Mouse (Mus musculus) urinary bladder, adult 18-20 months (tissue): ENCODE measurements around the gene Pno1.
"Not testable (repeated sequence)": the region's sequence is repeated elsewhere in the genome, so short reads cannot be mapped to it uniquely, and the experiment has no call there.

ENCODE experiments used
- DNase-seq, 2 experiments: peaks; one replicate each; pipeline ENCODE4 v3.0.0; 2022; ENCODE audit warnings: low spot score in 2 of 2, mixed read lengths in 2 of 2

Pno1 gene

GRCm38 (mm10) chr11:17211258-17212140 is at the start of gene Pno1:
Pno1 (minus strand) TSS chr11:17211568.
- peak; percentile 87 to 93 for DNase-seq

- DNase-seq, result peak in 1 of 2 experiments; percentile 25
Measured at GRCm38 (mm10) chr11:17257861-17258260, 46.5 kb upstream of the Pno1 start.

DNA sequence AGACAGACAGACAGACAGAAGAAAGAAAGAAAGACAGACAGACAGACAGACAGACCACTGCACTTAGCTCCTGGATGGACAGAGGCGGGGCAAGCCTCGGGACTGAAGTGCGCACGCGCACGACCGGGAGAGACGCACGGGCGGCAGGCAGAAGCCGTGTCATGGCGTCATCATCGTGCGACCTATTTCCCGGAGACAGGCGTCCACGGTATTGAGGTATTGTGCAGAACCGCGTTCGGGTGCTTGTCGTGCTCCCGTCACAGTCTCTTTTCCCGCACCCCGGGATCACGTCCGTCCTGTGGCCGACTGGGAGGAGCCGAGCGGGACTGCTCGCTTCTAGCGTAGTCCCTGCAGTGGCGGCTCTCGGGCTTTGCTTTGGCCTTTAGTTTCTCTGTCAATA is 46.1 kb upstream of the Pno1 start, which contains the start of gene C1d:
Gene C1d (plus strand): TSS at position 137 of the 400 bp plus-strand sequence.
- peak; percentile 88 to 89 for DNase-seq

DNA sequence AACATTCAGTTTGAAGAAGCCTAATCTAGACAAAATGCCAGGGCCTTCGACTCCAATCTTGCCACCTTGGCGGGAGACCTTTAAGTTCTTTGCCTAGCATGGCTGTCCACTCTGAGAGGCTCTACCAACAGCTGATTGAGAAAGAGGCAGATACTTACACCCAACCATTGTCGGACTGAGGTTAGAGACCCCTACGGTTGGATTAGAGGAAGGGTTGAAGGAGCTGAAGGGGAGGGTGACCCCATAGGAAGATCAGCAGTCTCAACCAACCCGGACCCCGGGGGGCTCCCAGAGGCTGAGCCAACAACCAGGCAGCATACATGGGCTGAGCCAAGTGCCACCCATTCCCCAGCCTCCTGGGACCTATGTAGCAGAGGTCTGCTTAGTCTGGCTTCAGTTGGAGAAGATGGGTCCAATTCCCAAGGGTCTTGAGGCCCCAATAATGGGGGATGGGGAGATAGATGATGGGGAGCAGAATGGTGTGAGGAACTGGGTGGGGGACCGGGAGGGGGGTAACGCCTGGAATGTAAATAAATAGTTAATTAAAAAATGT is 45.5 kb upstream of the Pno1 start:
- no peak for DNase-seq

- DNase-seq, result no peak
Measured at GRCm38 (mm10) chr11:17248715-17249114, 37.3 kb upstream of the Pno1 start.

- DNase-seq, result not testable (repeated sequence)
Measured at GRCm38 (mm10) chr11:17238598-17238997, 27.2 kb upstream of the Pno1 start.

GRCm38 (mm10) chr11:17236449-17237037 is 25.2 kb upstream of the Pno1 start:
- DNase-seq, result no peak

- DNase-seq, result no peak
Measured at GRCm38 (mm10) chr11:17232792-17233191, 21.4 kb upstream of the Pno1 start.

DNA sequence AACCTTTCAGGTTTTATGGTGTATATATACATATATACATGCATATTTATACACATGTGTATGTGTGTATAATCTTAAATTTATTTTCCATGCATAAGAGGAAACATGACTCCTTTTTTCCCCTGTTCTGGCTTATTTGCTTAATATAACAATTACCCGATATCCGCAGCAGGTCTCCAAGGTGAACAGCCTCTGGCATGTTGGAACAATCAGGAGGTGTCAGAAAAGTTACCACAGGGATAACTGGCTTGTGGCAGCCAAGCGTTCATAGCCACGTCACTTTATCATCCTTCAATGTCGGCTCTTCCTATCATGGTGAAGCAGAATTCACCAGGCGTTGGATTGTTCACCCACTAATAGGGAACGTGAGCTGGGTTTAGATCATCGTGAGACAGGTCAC is 9.8 kb upstream of the Pno1 start:
- no peak for DNase-seq

DNA sequence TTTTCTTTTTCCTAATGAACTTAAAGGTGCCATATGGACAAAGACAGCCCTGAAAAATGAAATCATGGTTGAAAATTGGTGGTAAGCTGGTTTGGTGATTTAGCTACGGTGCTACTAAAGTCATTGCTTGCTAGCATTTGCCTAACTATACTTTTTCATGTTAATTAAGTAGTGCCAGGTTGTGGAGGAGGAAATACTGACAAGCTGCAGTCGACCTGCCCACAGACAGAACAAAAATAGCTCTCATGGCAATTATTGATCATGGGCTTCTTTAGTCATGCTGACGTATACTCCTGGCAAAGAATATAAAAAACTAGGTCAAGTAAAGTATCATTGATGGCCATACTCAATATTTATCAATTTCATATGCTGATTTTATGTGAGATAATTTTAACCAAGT is 4.1 kb upstream of the Pno1 start:
- DNase-seq, result no peak

DNA sequence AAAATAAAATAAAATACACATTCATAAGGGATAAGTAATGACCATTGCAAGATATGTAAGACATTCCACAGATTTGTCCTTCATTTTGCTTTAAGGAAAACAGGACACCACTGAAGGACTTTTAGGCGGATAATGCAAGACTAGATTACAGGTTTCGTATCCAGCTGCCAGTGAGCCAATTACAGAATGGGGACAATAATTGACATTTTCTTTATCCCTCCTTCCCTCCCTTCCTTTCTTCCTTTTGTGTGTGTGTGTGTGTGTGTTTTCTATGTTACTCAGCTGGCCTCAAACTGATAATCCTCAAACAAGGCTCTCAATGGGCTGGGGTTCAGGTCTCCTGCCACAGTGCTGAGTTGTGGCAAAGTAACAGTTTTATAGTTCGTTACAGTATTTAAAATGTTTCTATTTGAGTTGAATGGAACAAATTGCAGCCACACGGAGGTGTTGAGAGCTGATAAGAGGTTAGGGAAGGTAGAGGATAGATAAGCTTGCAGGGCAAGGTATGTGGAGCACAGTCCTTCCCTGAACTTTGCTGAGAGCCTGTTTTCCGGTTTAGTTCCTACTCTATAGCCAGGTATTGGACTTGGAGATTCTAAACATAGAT is 1.6 kb upstream of the Pno1 start:
- no peak for DNase-seq

- DNase-seq, result no peak
Measured at GRCm38 (mm10) chr11:17212141-17212495, 750 bp upstream of the Pno1 start.

DNA sequence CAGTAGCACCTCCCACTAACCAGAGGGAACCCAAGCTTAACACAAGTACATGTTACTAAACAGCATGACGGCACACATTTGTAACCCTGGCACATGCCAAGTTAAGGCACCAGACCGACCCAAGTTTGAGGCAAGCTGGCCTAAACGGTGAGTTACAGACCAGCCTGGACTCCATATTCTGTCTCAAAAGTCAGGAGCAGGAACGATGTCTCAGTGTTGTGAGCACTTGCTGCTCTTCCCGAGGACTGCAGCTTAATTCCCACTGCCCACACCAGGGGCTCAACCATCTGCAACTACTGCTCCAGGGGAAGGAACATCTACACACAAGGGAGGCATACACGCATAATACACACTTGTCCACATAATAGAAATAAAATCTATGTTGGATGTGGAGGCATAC is 8.9 kb downstream of the Pno1 start:
- no peak for DNase-seq

- no peak for DNase-seq
Measured at GRCm38 (mm10) chr11:17200936-17201335, 10.4 kb downstream of the Pno1 start.

- no peak for DNase-seq
Measured at GRCm38 (mm10) chr11:17199840-17200501, 11.4 kb downstream of the Pno1 start.

DNA sequence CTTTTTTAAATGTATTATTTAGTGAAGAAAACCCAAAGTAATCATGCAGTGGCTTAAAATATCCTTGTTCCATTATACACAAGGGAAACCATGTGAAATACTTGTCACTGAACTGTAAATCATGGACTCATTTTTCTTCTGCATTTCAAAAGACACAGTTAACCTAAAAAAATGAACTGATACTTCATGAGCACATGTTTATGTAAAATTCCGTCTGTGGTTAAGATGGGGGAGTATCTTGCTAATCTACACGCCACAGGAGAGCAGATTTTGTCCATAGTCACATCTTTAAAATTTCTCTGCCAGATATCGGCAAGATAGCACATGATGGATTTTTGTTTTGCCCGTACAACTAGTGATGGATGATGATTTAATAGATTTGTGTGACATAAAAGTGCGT is 12.2 kb downstream of the Pno1 start:
- no peak for DNase-seq

DNA sequence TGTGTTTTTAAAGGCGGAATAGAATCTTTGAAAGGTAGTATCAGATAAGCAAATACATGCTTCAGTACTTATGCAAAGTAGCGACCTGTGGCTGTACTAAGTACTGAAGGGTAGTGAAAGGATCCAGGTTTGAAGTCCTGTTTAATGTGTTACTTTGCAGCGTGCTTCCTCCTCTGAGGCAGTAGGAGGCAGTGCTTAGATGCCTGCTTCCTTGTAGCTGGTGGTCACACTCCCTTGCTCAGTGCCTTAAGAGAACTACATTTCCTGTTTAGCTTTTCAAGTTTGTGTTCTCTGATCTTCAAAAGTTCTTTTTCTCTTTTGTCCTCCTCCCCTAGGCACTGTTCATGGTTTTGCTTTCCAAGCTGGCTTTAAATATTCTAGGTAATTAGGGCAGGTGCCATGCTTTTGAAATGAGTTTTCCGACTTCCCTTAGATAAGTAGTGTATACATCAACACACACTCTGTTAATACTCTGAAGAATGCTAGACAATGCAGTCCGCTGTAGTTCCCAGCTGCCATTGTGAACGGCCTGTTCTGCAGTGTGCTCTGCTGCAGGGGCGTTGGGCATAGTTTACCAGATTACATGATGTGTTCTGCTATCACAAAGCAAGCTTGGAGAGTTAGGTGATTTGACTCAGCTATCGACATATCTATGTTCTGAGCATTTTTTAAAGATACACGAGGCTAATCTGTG is 19.1 kb downstream of the Pno1 start:
- no peak for DNase-seq

- DNase-seq, result no peak
Measured at GRCm38 (mm10) chr11:17188786-17189185, 22.6 kb downstream of the Pno1 start.

DNA sequence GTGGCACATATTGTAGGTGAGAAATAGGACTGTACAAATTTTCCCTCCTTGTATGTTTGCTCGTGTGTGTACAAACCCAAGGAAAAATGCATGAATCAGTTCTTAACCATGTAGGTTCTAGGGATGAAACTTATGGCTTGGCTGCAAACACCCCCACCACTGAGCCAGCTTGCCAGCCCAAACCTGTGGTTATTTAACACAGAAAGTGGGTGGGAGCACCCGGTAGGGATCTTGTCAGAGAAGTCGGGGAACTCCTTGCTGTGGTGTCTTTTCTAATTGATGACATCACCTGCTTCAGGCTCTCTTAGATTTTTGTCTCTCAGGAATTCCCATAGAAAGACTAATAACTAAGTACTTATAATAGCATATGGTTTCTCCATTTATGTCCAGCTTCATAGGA is 23.7 kb downstream of the Pno1 start:
- DNase-seq, result no peak

- no peak for DNase-seq
Measured at GRCm38 (mm10) chr11:17183165-17183564, 28.2 kb downstream of the Pno1 start.

DNA sequence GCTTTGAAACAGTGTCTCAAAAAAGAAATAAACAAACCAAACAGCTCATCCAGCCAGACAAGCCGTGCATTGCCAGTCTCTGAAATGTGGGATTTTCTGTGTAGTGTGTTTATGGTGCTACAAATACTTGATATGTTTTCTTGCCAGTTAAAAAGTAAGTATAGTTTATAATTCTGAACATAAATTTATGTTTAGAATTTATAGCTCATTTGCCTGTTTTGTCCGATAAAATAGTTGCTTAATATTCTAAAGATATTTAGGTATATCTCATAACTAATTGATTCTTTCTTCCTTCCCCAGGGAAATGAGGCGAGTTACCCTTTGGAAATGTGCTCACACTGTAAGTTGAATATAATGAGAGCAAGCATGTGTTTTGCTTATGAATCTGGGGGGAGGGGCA is 29.6 kb downstream of the Pno1 start, which contains the start of gene Wdr92:
Gene Wdr92 (plus strand): TSS at position 301 of the 400 bp plus-strand sequence.
- no peak for DNase-seq
